Mouse (Mus musculus): Measurements from ENCODE around the gene Emilin3.

DNA sequence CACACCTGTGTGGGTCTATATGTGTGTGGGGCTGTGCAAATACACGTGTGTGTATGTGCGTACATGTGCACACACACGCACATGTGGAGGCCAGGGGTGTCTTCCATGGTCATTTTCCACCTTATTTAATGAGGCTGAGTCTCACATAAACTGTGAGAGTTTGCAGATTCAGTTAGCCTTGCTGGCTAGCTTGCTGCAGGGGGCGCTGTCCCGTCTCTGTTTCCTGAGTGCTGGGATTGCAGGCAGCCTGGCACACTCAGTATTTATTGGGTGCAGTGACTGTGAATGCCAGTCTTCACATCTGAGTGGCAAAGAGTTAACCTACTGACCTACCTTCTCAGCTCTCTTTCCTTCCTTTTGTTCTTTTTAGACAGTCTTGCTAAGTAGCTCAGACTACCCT, 21.8 kb upstream of the Emilin3 start:
- TF ChIP-seq POLR2A (IDR thresholded peaks at IDR 0.05; ENCODE audit: low read depth, low read length) (no peak), CTCF (IDR thresholded peaks at IDR 0.05; ENCODE audit: extremely low read depth, insufficient read depth, insufficient read length, insufficient replicate concordance) (no peak)
